Mouse (Mus musculus): ENCODE data around the gene Tnrc6a. TPM values are rescaled to one million over a fixed set of nuclear protein-coding genes. Genes with fewer than 3 reads are reported as not detected.

Tnrc6a gene
- total RNA-seq, 1 experiment from 2014 or later = 66.6 TPM

DNA sequence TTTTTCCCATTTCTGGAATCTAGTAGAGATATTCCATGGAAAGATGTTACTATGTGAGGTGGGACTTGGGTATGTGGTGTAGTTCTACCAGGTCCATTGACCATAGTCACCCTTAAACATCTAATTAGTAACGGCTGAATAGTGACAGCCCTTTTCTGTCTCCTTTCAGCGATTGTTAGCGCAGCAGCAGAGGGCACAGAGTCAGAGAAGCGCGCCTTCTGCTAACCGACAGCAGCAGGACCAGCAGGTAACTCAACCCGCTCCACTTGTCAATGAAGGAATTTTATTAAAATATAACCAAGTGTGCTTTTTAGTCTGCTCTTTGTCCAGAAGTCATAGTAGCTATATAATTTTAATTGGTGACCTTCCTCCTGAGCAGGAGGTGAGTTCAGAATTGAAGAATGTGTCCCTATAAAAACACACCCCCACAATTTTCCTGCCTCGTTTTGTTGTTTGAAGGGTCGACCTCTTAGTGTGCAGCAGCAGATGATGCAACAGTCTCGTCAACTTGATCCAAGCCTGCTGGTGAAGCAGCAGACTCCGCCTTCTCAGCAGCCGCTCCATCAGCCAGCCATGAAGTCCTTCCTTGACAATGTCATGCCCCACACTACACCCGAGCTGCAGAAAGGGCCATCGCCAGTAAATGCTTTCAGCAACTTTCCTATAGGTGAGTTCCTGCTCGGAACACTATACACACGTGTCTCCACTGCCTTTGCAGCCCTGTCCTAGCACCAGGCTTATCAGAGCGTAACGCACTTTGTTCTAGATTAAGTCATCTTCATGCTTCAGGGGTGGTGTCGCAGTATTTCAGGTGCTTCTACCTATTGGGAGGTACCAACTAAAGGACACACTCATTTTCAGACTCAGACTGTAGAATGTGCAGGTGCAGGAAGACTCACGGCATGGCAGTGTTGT is 58.4 kb downstream of the Tnrc6a start:
- ATAC-seq (replicated peaks; ENCODE audit: insufficient number of reproducible peaks, low FRiP score, low TSS enrichment, poor library complexity, severe bottlenecking) = no peak

DNA sequence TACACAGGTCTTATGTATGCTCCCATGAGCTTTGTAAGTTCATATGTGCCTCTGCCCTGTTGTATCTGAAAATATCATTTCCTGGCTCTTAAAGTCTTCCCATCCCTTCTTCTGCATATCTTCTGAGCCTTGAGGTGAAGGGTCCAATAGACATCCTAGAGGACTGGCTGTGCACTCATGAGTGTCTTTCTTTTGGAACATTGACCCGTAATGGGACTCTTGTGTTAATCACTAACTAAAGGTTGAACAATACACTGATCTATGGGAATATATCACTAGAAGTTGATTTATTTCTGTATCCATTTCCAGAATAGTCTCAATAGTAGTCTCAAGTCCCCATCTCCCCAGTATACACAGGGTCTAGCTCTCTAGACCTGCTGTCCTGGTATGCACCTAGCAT is 61.2 kb downstream of the Tnrc6a start:
- no peak for ATAC-seq (replicated peaks; ENCODE audit: insufficient number of reproducible peaks, low FRiP score, low TSS enrichment, poor library complexity, severe bottlenecking)

DNA sequence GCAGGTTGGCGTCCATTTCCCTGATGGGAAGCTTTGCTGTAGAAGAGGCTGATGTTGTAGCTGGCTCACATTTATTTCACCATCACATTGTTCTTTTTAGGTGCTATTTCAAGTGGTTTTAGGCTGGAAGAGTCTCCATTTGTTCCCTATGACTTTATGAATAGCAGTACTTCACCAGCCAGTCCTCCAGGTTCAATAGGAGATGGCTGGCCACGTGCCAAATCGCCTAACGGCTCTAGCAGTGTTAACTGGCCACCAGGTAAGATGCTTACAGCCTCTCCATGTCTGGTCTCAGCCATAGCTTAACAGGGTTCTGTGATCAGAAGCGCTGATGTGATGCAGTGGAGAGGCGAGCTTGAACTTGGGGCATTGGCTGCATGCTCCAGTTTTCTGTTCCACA is 62.8 kb downstream of the Tnrc6a start:
- no peak for ATAC-seq (replicated peaks; ENCODE audit: insufficient number of reproducible peaks, low FRiP score, low TSS enrichment, poor library complexity, severe bottlenecking)

DNA sequence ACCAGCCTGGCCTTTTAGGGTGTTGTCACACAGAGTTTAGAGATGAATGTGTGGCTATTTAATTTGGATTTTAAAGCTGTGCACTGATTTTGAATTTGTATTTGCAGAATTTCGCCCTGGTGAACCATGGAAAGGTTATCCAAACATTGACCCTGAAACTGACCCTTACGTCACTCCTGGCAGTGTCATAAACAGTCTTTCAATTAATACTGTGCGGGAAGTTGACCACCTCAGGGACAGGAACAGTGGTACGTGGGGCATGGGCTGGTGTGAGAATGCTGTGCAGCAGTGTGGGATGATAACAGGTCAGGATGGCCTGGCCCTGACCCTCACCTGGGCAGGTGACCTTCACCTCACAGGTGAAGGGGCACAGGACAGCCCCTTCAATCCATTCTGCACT is 63.6 kb downstream of the Tnrc6a start:
- no peak for ATAC-seq (replicated peaks; ENCODE audit: insufficient number of reproducible peaks, low FRiP score, low TSS enrichment, poor library complexity, severe bottlenecking)

DNA sequence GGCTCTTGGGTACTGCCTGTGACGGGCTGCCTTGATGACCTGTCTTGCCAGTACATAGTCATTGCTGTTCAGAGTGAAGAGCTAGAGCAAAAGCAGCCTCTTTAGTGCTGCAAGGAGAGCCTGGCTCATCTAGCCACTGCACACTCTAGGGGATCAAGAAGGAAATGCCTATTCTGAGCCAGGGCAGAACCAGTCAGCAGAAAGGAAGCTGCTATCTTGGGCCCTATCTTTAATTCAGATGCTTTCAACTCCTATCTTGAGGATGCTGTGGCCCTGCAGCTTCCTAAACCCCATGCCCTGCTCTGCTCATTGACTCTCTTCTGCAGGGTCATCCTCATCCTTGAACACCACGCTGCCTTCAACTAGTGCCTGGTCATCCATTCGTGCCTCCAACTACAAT is 64.8 kb downstream of the Tnrc6a start:
- ATAC-seq (replicated peaks; ENCODE audit: insufficient number of reproducible peaks, low FRiP score, low TSS enrichment, poor library complexity, severe bottlenecking) = no peak

DNA sequence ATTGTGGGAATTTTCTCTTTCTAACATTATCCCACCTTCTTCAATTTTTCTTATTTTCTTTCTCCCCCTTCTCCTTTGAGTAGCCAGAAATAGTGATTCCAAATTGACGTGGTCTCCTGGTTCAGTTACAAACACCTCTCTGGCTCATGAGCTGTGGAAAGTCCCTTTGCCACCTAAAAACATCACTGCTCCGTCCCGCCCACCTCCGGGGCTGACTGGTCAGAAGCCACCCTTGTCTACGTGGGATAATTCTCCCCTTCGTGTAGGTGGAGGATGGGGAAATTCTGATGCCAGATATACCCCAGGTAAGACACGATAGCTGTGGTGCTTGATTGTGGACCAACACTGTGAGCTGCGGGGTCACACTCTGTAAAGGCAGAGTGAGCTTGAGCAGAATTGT is 66.1 kb downstream of the Tnrc6a start:
- no peak for ATAC-seq (replicated peaks; ENCODE audit: insufficient number of reproducible peaks, low FRiP score, low TSS enrichment, poor library complexity, severe bottlenecking)

DNA sequence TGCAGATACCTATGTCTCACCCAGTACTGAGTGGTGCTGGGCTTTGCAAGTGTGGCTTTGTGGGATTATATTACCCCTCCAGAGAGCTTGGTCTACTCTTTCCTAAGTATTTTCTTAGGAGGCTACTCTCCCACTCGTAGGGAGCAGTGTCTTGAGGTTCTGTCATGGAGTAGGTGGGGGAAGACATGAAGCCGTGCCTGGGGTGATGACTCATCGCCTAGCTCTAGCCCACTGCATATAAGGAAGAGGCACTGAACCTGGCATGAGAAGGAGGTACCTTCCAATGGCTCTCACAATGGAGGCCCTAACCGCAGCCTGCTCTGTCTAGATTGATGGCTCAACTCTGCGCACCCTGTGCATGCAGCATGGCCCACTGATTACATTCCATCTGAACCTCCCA is 68.0 kb downstream of the Tnrc6a start:
- ATAC-seq (replicated peaks; ENCODE audit: insufficient number of reproducible peaks, low FRiP score, low TSS enrichment, poor library complexity, severe bottlenecking) = no peak

DNA sequence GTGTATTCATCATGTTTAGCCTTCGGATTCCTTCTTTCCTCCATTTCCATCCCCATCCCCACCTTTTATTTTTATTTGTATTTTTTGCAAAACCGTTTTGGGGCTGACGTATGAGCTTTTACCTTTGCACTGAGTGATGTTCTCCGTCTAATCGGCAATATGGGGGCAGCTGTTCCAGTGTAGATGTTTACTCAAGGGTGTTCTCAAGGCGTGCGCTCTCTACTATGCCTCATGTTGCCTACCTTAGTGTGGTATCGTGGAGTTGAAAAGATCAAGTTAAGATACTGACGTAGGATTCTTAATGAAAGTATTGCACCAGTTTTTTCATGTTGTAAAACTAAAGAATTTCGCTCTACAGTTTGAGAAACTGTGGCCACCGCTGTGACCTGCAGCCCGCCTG is 69.5 kb downstream of the Tnrc6a start:
- ATAC-seq (replicated peaks; ENCODE audit: insufficient number of reproducible peaks, low FRiP score, low TSS enrichment, poor library complexity, severe bottlenecking) = no peak

DNA sequence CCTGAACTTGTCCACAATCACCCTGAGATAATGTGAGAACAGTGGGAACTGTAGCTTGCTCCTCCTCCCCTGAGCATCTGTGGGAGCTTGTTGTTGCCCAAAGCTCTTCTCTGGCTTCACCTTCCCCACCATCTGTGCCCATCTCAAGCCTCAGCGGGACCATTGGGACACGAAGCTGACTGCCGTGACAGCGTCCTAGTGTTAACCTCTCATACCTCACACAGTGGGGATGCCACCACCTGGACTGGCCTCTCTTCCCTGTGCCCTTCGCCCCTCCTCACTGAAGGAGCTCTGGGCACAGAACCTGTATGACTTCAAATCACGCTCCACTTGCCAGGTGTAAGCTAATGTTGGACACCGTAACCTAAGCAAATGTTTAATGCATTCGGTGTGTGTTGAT is 71.0 kb downstream of the Tnrc6a start:
- no peak for ATAC-seq (replicated peaks; ENCODE audit: insufficient number of reproducible peaks, low FRiP score, low TSS enrichment, poor library complexity, severe bottlenecking)

DNA sequence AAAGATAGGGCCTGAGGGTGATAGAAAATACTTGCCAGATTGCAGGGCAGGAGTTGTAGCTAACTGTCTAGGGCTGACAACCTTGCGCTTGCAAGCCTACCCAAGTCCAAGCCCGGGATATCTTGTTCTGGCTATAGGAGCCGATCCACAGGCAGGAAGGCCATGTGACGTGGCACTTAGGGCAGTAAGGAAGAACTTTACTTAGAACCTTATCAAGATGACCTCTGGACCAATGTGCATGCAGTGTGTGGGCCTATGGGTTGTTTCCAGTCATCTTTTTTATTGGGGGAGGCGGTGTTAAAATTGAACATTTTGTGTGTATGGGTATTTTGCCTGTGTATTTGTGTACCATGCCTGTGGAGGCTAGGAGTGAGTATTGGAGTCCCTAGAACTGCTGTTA is 72.7 kb downstream of the Tnrc6a start:
- ATAC-seq (replicated peaks; ENCODE audit: insufficient number of reproducible peaks, low FRiP score, low TSS enrichment, poor library complexity, severe bottlenecking) = no peak

DNA sequence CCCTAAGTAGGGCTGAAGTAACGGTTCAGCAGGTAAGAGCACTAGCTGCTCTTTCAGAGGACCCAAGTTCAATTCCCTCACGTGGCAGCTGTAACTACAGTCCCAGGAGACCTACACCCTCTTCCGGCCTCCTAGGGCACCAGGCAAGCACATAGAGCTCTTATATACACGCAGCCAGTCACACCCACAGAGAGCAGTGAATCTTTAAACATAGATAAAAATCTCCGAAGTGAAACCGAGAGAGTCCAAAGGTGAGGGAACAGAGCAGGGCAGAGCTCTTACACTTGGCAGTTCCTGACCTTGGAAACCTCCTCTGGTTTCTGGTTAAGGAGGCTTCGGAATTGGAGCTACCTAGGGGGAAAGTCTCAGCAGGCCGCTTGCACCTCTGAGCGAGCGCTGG is 75.0 kb downstream of the Tnrc6a start:
- no peak for ATAC-seq (replicated peaks; ENCODE audit: insufficient number of reproducible peaks, low FRiP score, low TSS enrichment, poor library complexity, severe bottlenecking)

DNA sequence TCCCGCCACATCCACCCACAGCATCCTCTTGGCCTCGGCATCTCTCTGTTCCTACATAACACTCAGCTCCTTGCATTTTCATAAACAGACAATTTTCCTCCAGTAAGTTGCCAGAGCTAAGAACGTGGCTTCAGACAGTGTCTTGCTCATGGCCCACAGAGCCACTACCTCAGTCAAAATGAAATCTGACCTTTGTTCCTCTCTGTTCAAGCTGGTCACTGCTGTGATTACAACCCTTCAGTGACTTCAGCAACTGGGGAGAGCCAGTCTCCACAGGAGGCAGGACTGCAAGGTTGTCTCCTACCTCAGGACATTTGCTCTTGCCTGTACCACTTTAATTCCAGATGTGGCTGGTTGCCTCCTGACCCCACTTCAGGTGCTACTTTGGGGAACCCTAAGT is 75.5 kb downstream of the Tnrc6a start:
- no peak for ATAC-seq (replicated peaks; ENCODE audit: insufficient number of reproducible peaks, low FRiP score, low TSS enrichment, poor library complexity, severe bottlenecking)

DNA sequence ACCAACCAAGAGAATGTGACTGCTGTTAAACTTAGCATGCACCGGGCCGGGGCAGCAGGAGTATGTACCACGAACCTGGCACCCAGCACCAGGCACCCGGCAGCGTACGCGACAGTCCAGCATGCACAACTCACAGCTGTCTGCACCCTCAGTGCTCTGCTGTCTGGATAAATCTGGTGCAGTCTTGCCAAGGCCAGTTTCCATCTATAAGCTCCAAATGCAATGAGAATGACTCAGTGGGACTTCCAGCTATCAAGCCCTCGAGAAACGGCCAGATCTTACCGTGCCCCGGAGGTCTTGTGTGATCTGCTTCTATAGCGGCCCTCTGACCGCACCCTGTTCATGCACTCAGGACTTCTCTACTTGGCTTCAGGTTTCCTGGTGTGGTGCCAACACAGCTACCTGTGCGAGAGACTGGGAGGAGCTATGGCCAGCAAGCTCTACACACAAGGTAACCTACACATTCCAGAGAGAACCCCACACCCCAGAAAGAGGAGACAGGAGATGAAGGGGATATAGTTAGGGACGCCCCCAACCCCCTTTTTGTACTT is 76.0 kb downstream of the Tnrc6a start:
- ATAC-seq (replicated peaks; ENCODE audit: insufficient number of reproducible peaks, low FRiP score, low TSS enrichment, poor library complexity, severe bottlenecking) = no peak

DNA sequence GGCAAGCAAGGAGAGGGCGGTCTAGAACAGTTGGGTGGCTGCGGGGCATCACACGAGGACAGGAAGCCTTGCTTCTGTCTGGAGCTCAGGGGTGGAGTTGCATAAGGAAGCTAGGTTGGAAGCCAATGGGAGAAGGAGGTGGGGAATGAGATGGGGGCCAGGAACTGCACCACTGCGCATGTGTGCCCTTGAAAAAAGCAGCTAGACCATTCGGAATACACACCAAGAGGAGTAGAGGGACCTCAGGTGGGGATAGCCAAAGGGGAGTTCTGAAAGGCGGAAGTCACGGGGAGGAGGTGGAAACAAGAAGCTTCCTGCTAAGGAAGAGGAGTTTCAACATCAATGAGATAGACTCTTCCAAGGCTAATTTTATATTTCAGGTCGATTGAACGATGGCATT is 77.0 kb downstream of the Tnrc6a start:
- no peak for ATAC-seq (replicated peaks; ENCODE audit: insufficient number of reproducible peaks, low FRiP score, low TSS enrichment, poor library complexity, severe bottlenecking)

DNA sequence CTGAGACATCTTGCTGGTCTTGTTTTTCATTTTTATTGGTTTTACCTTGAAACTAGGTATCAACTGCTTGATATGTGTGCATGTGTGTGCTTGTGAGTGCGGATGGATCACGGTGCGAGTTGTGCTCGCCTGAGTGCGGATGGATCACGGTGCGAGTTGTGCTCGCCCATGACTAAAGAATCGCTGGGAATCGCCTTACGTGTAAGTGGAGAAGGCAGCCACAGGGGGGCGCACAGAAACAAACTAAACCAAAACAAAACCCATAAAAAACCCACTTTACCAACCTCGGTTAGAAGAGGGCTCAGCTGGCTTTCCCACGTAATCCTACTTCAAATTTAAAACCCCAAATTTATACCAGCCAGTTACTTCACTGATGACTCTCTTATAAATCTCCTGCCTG is 81.6 kb downstream of the Tnrc6a start:
- ATAC-seq (replicated peaks; ENCODE audit: insufficient number of reproducible peaks, low FRiP score, low TSS enrichment, poor library complexity, severe bottlenecking) = 0 out of 2 replicates have a peak, but pooled peaks have one; percentile 32

DNA sequence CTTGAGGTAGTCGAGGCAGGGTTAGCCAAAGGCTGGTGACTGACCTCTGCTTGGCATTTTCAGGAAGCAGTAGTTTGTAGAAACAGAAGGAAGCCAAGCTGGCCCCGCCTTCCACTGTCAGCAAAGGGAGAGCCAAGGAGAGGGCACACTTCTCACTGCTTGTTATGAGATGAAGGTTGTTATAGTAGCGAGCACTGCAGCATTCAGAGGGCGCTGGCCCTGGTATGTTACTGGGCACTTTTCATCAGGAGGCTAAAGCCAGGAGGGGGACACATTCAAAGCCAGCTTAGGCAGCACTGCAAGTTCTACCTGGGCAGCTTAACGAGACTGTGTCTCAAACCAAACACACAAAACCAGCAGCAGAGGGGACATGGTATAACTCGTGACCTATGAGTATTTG is 83.9 kb downstream of the Tnrc6a start:
- ATAC-seq (replicated peaks; ENCODE audit: insufficient number of reproducible peaks, low FRiP score, low TSS enrichment, poor library complexity, severe bottlenecking) = 0 out of 2 replicates have a peak, but pooled peaks have one; percentile 25

DNA sequence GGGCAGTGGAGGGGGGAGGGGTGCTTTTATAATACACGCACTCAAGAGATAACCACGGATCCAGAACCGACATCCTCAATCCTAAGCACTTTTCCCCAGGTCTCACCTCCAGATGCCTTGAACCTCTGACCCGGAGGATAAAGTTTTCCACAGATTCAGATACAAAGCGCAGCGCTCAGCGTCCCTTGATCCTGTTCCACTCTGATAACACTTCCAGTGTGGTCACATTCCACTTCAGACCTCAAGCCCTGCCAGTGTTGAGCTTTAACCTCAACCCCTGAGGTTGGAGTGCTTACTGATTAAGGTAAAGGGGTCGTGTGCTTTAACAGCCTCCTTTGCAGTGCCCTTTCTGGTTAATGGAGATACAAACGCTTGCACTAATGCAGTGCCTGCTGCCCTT is 86.2 kb downstream of the Tnrc6a start:
- no peak for ATAC-seq (replicated peaks; ENCODE audit: insufficient number of reproducible peaks, low FRiP score, low TSS enrichment, poor library complexity, severe bottlenecking)

DNA sequence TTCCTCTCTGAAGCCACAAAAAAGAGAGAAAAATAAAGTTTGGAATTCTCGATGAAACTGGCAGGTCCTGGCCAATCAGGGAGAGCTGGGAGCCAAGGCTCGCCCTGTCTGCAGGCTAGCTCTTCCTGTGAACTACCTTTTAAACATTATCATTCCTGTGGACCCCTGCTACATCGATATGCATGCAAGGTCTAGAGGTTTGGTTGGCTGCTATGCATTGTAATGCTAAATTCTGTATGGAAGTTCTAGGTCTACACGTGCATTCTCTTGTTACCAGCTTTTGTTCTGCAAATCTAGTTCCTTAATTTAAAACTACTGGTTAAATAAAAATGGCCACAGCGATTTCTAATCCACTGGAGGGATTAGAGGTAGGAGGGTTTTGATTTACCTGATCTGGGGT is 87.8 kb downstream of the Tnrc6a start:
- ATAC-seq (replicated peaks; ENCODE audit: insufficient number of reproducible peaks, low FRiP score, low TSS enrichment, poor library complexity, severe bottlenecking) = no peak

DNA sequence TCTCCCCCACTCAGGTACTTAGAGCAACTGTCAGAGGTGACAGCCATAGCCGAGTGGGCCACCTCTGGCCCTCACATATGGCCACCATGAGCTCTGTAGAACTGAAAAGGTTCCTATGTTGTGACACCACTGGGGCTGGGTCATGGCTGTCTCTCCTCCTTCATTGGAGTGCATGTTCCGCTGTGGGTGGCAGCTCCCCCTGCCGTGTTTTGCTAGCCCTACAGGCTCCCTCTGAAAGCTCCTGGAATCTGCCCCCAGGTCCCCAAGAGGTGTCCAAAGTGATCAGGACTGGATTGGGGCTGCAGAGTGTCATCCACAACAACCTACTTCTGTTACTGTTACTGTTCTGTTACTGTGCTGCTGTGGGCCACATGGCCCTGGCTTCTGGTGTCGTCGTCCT is 88.6 kb downstream of the Tnrc6a start:
- ATAC-seq (replicated peaks; ENCODE audit: insufficient number of reproducible peaks, low FRiP score, low TSS enrichment, poor library complexity, severe bottlenecking) = no peak

DNA sequence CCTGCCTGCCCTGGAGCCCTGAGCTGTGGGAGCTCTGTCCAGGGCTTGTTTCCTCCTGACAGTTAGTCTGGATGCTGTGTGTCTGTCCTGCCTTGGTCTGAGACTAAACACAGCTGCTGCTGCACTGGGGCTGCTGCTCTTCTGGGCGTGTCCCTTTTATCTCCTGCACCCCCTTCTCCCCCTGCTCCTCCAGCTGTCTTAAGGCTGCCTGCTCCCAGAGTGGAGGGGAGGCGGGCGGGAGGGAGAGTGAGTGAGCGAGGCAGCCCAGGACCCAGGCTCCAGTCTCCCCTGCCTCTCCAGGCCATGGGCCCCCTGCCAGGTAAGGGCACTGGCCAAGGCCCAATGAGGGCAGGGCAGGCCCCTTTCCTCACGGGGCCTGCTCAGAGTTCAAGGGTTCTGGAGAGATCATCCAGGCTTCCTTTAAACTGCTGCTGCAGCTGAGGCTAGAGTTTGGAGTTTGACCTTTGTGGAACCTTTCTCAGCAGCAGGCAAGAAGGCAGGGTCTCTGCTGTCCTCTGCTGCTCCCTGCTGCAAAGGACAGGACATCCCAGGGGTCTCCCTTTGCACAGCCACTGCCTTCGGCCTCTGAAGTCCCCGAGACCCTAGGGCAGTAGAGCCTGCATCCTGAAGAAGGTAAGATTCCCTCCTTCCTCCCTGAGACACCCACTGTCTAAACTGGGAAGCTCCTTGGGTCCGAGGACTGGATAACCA is 90.8 kb downstream of the Tnrc6a start, which contains the start of gene Slc5a11:
Gene Slc5a11, plus strand, starts transcription at position 416 of the 711 bp plus-strand sequence.
- ATAC-seq (replicated peaks; ENCODE audit: insufficient number of reproducible peaks, low FRiP score, low TSS enrichment, poor library complexity, severe bottlenecking) = no peak

All from monocyte, adult 5-6 weeks (primary cell).